Mouse (Mus musculus): ENCODE measurements at regions not wholly inside any gene's neighbourhood (a gene's known extent, or its start where the extent isn't known, plus 50 kb on each side); places are given as distances from the start of the nearest gene placed in this dataset.

DNA sequence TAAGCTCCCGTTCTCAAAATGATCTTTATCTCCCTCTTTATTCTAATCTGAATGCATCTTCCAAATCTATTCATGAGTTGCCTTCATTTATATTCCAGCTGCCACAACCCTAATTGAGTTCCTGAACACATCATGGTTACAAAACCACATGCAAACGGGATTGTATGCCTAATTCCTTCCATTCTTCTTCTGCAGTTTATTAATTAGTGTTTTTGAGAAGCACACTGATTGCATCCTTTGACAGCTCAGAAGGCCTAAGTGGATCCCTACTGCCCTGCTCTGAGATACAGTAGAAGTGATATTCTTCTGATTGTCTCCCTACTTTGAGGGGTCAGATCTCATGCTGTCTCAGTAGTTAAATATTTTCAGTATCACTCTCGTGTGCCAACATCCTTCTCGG is 649.9 kb downstream of the Efnb2 start:
- DNase-seq: no peak

DNA sequence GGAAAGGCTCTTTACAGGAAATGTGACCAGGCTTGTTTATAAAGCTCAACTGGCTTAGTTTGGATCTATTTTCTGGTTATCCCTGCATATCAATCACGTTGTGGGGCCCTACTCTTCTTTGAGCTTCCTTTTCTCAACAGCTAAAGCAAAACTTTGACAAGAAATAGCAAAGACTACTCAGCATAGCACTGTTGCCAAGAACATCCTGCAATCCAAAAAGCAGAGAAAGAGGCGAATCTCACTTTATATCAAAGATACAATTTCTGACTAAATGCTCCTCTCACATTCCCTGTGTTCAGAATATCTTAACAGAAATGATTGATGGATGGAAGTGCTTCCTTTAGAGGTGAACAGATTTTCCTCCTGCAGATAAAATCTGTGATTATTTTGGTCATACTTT is 666.1 kb downstream of the Efnb2 start:
- DNase-seq: no peak

- DNase-seq: no peak
These were observed 672.2 kb downstream of the Efnb2 start for GRCm38 (mm10) chr8:7988820-7989219.

GRCm38 (mm10) chr8:7977020-7977419 is 684.0 kb downstream of the Efnb2 start:
- peak; percentile 4 for DNase-seq

GRCm38 (mm10) chr8:7973791-7974190 is 687.3 kb downstream of the Efnb2 start:
- DNase-seq: no peak

- no peak for DNase-seq
These were observed 696.8 kb downstream of the Efnb2 start for GRCm38 (mm10) chr8:7964276-7964675.

GRCm38 (mm10) chr8:7956745-7957144 is 704.3 kb downstream of the Efnb2 start:
- no peak for DNase-seq

- no peak for DNase-seq
These were observed 706.2 kb downstream of the Efnb2 start for GRCm38 (mm10) chr8:7954851-7955250.

DNA sequence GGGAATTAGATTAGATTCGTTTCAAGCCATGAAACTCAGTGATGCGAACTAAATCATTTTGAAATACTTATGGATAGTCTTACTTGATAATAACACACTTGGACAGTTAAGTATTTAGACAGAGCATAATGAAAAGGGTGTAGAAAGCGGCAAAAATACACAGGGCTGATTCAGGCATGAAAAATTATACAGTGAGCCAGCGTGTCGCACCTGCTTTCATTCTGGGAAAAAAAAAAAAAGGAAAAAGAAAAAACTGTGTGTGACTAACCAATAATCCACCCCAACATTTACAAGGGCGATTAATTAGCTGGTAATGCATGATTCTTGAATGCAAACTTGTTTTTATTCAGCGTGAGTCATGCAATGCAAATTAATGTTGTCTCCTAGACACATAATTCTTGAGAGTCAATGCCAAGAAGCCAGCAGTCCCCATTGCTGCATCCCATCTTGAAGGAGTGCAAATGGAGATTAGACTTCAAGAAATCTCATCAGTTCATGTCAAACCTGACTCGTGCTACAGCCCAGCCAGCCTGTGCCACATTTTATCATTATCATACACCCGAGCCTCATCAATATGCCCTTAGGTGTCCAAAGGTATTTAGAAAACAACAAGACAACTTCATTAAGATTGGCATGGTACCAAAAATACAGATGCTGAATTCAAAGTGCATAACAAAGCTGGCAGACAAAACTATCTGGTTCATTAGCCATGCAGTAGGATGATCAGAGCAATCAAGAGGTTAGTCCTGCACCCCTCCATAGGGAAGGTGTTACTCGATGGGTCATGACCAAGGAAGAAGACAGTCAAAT is 714.9 kb downstream of the Efnb2 start:
- no peak for DNase-seq

DNA sequence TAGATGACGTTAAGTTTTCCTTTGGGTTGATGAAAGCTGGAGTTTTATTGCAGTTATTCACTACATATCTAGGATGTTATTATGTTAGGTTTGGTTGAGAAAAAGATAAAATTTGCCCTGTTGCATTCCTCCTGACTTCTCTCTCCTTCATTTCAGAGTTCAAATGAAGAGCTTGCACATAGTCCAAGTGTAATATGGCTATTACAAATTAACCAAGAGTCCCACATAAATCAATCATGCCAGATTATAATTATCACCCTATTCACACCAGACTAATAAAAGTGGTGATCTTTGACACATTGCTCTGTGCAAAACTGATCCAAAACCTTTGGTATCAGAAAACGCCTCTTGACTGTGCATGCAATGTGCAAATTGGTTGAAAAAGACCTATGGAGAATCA is 724.4 kb downstream of the Efnb2 start:
- DNase-seq: no peak

GRCm38 (mm10) chr8:7919416-7919815 is 741.6 kb downstream of the Efnb2 start:
- DNase-seq: no peak

- no peak for DNase-seq
These were observed 766.7 kb downstream of the Efnb2 start for GRCm38 (mm10) chr8:7894338-7894737.

DNA sequence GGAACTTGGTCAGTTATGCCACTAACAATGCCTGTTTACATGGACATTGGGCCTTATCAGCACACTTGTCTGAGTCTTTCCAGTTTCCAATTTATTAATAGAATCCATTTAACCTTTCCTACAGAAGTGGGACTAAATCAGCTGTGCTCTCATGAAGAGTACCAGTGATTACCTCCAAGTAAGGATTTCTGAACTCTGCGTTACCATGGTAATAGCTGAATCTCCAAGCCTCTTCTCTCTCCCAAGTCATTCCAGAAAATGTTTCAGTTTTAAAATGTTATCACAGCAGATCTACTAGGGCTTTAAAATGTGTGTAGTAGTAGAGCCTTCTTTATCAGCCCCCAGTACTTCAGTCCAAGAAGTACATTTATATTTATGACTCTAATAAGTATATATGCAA is 807.9 kb downstream of the Efnb2 start:
- no peak for DNase-seq

- no peak for DNase-seq
These were observed 810.5 kb downstream of the Efnb2 start for GRCm38 (mm10) chr8:7850573-7850972.

- DNase-seq: no peak
These were observed 829.1 kb downstream of the Efnb2 start for GRCm38 (mm10) chr8:7831948-7832347.

DNA sequence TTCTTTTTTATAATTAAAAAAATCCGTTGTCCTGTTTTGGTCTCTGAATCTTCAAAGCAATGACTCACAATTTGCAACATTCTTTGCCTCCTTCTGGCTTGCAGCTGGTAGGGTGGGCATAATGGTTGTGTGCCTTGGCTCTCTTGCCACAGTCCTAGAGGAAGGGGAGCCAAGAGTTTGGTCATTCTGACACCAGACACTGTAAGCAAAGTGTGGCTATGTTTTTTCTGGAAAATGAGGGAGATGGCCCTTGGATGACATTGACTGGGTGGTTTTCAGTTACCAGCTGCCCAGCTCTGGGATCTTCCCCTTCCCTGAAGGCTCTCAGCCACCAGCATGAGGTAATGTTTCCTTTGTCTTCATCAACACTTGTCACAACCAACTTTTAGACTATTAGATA is 833.2 kb downstream of the Efnb2 start:
- DNase-seq: no peak

DNA sequence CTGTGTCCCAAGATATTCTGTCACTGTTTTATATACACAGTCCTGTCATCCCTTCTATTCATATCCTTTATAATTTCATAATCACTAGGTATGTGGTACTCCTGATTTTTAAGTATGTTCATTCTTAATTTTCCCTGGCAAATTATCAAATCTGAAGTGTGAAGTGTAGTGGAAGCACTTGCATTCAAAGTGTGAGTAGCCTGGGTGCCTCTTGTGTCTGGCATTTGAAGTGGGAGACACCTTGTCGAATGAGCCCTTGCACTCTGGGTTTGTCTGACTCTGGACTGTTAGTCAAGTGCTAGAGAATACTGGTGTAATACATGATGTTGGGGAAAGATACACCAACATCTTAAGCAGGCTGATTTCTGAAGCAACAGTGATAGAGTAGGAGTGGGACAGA is 852.6 kb downstream of the Efnb2 start:
- no peak for DNase-seq

DNA sequence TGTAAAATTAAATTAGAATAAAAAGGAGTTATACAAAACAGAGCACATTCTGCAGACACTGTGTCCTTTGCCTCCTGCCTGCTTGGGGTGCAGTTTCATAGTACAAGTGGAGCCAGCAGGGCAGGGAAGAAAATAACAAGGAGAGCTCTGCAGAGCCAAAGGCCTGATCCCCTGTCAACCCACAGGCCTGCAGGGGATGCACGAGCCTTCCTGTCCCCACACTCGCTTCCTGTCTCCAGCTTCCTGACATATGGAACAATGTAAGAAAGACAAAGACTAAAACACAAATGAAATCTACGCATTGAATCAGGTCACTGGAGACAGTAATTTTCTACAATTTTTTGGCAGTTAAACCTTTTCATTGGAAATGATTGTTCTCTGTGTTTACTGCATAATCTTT is 861.8 kb downstream of the Efnb2 start:
- peak; percentile 32 for DNase-seq

- DNase-seq: no peak
These were observed 864.9 kb downstream of the Efnb2 start for GRCm38 (mm10) chr8:7796156-7796555.

DNA sequence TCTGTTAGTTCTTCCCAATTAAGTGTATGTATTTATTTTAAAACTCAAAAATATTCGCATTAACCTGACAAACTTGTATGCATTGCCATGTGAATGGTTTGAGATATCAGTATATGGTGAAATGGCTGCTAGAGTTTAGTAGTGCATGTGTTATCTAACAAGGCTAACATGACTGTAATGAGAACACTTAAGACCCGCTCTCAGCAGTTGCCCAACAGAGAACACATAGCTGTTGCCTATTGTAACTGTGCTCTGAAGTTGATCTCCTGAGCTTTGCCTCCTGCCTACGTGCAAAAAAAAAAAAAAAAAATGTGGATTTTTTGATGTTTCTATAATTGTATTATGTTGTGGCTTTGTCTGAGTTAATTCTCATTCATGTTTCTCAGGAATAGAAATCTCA is 897.2 kb downstream of the Efnb2 start:
- DNase-seq: no peak

- no peak for DNase-seq
These were observed 900.1 kb downstream of the Efnb2 start for GRCm38 (mm10) chr8:7760987-7761386.

DNA sequence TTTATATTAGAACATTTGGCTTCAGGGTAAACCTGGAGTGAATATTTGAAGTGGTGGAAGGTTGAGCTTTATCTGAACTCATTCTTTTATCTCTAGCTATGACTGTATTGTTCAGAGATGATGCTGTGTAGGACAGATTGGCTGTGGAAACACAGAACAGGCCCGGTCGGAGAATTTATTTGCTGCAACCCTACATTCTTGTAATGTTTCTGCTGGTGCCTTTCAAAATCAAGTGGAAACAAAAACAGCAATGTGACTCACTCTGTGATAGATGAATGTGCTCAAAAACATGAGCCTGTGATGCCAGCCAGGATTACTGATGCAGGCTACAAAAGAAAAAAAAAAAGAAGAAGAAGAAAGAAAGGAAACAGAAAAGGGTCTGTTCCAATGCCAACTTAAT is 928.3 kb downstream of the Efnb2 start:
- no peak for DNase-seq

- DNase-seq: no peak
These were observed 939.2 kb downstream of the Efnb2 start for GRCm38 (mm10) chr8:7721880-7722279.

GRCm38 (mm10) chr8:7718898-7719696 is 941.9 kb downstream of the Efnb2 start:
- no peak for DNase-seq
